Mouse (Mus musculus): ENCODE results near the gene Meis1. TPM values are rescaled to one million over a fixed set of nuclear protein-coding genes. Genes with fewer than 3 reads are reported as not detected.
A peak's percentile ranks its signal among the peaks of the same experiment; 100 is the strongest.

Gene Meis1
- polyA plus RNA-seq, 1 experiment = 5.0 TPM

DNA sequence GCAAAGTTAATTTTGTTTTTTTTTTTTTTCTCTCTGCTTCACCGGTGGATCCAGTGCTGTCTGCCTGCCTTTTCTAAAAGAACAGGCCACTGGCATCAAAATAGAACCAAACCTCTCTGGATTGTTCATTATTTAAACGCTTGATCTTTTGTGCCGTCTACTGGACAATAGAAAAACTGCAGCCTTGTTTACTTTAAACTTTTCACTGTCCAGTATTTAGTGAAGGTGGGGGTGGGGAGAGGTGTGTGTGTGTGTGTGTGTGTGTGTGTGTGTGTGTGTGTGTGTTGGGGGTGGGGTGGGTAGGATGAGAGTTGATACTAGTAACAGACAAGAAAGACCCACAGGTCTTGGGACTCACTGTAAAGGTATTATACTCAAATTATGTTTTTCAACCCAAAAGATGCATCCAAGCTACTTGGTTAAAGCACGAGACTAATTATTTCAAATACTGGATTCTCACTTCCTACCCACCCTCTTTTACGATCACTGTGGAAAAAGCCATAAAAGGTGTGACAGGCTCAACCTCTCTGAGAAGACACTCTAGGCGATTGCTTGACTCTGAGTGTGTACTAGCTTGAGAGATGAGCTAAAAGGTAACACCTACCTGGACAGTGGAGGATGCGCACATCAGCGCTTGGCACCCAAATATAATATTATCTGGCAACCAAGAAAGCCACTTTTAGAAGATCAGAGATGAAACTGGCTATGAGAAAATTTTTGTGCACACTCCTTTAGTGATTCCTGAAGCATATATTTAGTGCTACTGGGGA is 5.9 kb upstream of the Meis1 start:
- H3K4me3 ChIP-seq (ENCODE audit: extremely low read depth, insufficient read depth, insufficient read length) = no peak overlapping the region
- no peak for DNase-seq (ENCODE audit: low read depth in 1 of 2, low spot score in 2 of 2)
- H3K27ac ChIP-seq (ENCODE audit: insufficient read depth, low read length) = no peak overlapping the region
- H3K4me1 ChIP-seq (ENCODE audit: control insufficient read depth, insufficient read depth, insufficient read length) = peaks cover 5% of the 10 kb centered on the region; the same call in 1 of the 2 replicates
- H3K27me3 ChIP-seq (ENCODE audit: control insufficient read depth, insufficient read depth, low read length) = peaks cover 8% of the 10 kb centered on the region
- TF ChIP-seq POLR2A (IDR thresholded peaks at IDR 0.05; ENCODE audit: low read depth, low read length) = no peak
- no peaks in the 10 kb centered on the region for H3K36me3 ChIP-seq (ENCODE audit: control insufficient read depth, insufficient read depth, low read length)
- 49% methylated on average over 8 of the region's 8 CpGs for WGBS

DNA sequence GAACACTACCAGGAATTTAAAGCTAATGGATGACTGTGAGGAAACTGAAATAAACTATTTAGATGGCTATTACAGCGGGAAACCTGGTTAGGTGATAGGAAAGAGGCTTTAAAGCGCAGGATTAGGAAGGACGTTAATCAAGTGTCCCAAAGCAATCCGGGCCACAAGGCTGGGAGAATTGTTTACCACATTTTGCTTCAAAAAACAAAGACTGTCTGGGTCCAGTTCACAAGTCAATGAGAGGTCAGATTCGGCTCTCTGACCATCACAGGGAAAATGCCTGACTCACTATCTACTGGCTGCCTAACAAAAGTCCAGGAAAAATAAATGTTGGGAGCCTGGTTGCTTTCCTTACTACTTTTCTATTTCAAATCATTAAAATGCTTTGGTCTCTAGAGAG is 4.6 kb upstream of the Meis1 start:
- 80% methylated on average over 5 of the region's 5 CpGs for WGBS
- H3K4me1 ChIP-seq (ENCODE audit: control insufficient read depth, insufficient read depth, insufficient read length) = peaks cover 7% of the 10 kb centered on the region; the same call in 1 of the 2 replicates
- H3K27ac ChIP-seq (ENCODE audit: insufficient read depth, low read length) = no peak overlapping the region
- no peak for DNase-seq (ENCODE audit: low read depth in 1 of 2, low spot score in 2 of 2)
- no peaks in the 10 kb centered on the region for H3K36me3 ChIP-seq (ENCODE audit: control insufficient read depth, insufficient read depth, low read length)
- TF ChIP-seq POLR2A (IDR thresholded peaks at IDR 0.05; ENCODE audit: low read depth, low read length) = no peak
- peaks cover 11% of the 10 kb centered on the region for H3K27me3 ChIP-seq (ENCODE audit: control insufficient read depth, insufficient read depth, low read length)
- H3K4me3 ChIP-seq (ENCODE audit: extremely low read depth, insufficient read depth, insufficient read length) = no peak overlapping the region

DNA sequence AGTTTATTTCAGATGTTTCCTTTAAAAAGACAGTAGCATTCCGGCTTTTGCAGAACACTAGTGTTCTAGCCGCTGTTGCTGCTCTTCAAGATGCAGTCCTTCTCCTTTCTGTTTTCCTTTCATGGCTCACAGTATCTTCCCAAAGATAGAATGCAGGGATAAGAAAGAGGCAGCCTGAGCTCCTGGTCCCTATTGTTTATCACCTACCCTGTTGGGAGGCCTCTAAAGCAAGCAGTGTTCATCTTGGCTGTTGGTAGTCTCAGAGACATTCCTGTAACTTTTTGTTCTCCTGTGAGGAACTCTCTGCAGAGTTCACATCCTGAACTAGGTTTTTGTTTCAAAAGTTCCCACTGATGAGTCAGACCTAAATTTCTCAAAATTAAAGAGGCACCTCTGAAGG is 3.8 kb upstream of the Meis1 start:
- peaks cover 7% of the 10 kb centered on the region; the same call in 1 of the 2 replicates for H3K4me1 ChIP-seq (ENCODE audit: control insufficient read depth, insufficient read depth, insufficient read length)
- H3K27ac ChIP-seq (ENCODE audit: insufficient read depth, low read length) = no peak overlapping the region
- no peak for TF ChIP-seq CTCF (IDR thresholded peaks at IDR 0.05; ENCODE audit: extremely low read depth, insufficient read depth, insufficient read length, insufficient replicate concordance)
- TF ChIP-seq POLR2A (IDR thresholded peaks at IDR 0.05; ENCODE audit: low read depth, low read length) = no peak
- peaks cover 11% of the 10 kb centered on the region for H3K27me3 ChIP-seq (ENCODE audit: control insufficient read depth, insufficient read depth, low read length)
- no peaks in the 10 kb centered on the region for H3K36me3 ChIP-seq (ENCODE audit: control insufficient read depth, insufficient read depth, low read length)
- WGBS = 73% methylated on average over 2 of the region's 2 CpGs
- no peak for DNase-seq (ENCODE audit: low read depth in 1 of 2, low spot score in 2 of 2)
- no peak overlapping the region for H3K4me3 ChIP-seq (ENCODE audit: extremely low read depth, insufficient read depth, insufficient read length)

DNA sequence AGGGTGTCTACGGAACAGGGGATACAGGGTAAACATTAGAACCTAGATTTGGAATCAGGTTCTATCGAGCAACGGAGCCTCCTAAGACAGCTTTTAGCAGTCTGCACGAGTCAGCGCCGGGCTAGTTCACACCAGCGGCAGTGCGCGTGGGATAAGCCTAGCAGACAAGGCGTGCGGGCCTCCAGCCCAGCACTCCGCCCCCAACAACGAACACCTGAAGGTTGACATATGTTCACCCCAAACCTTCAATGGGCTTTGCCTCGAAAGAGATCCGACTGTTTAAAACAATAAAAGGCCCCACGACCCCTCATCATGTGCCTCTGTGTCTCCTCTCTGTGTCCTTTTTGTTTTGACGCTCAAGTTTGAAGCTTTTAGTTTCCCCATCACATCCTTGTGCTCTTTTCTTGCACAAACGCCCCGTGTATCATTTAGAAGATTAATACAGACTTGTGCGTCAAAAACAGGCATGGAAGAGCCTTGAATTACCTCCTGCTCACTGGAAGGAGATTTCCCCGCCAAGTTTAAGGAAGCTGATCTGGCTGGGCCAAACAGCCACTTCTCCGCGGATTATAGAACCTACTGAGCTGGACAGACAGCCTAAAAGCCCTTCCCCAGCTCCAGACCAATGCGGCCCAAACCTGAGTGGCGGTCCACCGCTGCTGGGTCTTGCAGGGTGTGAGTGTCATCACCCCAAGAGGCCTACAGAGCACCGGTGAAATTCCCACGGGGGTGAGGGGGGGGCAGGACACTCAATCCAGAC is 2.3 kb upstream of the Meis1 start:
- 12% methylated on average over 28 of the region's 28 CpGs for WGBS
- H3K36me3 ChIP-seq (ENCODE audit: control insufficient read depth, insufficient read depth, low read length) = no peaks in the 10 kb centered on the region
- H3K4me1 ChIP-seq (ENCODE audit: control insufficient read depth, insufficient read depth, insufficient read length) = peaks cover 8% of the 10 kb centered on the region
- peak overlapping the region; percentile 54 for H3K4me3 ChIP-seq (ENCODE audit: extremely low read depth, insufficient read depth, insufficient read length)
- TF ChIP-seq CTCF (IDR thresholded peaks at IDR 0.05; ENCODE audit: extremely low read depth, insufficient read depth, insufficient read length, insufficient replicate concordance) (no peak), POLR2A (IDR thresholded peaks at IDR 0.05; ENCODE audit: low read depth, low read length) (no peak)
- DNase-seq (ENCODE audit: low read depth in 1 of 2, low spot score in 2 of 2) = no peak
- H3K27ac ChIP-seq (ENCODE audit: insufficient read depth, low read length) = peak overlapping the region; percentile 21; the same call in 1 of the 2 replicates
- H3K27me3 ChIP-seq (ENCODE audit: control insufficient read depth, insufficient read depth, low read length) = peaks cover 11% of the 10 kb centered on the region

DNA sequence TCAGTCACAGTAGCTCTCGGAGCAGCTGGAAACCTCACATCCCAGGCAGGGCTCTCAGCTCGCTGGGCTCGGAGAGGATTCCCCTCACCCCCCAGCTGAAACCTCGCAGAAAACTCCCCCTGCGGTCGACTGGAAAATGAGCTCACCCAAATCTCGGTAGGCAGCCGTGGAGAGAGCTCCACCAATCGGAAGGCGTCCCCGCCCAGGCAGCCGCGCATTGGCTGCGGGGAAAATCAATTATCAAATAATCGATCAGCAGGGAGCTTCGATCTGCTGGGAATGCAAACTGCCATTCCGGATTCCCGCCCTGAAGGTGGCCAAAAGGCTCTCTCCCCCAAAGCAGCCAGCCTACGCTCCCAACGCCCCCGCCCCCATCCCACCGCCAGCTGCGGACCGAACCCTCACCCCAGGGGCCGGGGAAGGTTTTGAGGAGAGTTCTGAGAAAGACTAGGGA is 1.6 kb upstream of the Meis1 start:
- peak; percentile 29 to 70 for DNase-seq (ENCODE audit: low read depth in 1 of 2, low spot score in 2 of 2)
- Histone ChIP-seq H3K27me3 (ENCODE audit: control insufficient read depth, insufficient read depth, low read length) (peaks cover 13% of the 10 kb centered on the region), H3K36me3 (ENCODE audit: control insufficient read depth, insufficient read depth, low read length) (0 out of 2 replicates have a peak, but pooled peaks cover 1% of the 10 kb centered on the region), H3K4me1 (ENCODE audit: control insufficient read depth, insufficient read depth, insufficient read length) (peaks cover 10% of the 10 kb centered on the region), H3K4me3 (ENCODE audit: extremely low read depth, insufficient read depth, insufficient read length) (peak overlapping the region; percentile 54), H3K27ac (ENCODE audit: insufficient read depth, low read length) (peak overlapping the region; percentile 48; the same call in 1 of the 2 replicates)
- WGBS = under 1% methylated on average over 25 of the region's 25 CpGs
- TF ChIP-seq POLR2A (IDR thresholded peaks at IDR 0.05; ENCODE audit: low read depth, low read length) = no peak
- no peak for TF ChIP-seq CTCF (IDR thresholded peaks at IDR 0.05; ENCODE audit: extremely low read depth, insufficient read depth, insufficient read length, insufficient replicate concordance)

DNA sequence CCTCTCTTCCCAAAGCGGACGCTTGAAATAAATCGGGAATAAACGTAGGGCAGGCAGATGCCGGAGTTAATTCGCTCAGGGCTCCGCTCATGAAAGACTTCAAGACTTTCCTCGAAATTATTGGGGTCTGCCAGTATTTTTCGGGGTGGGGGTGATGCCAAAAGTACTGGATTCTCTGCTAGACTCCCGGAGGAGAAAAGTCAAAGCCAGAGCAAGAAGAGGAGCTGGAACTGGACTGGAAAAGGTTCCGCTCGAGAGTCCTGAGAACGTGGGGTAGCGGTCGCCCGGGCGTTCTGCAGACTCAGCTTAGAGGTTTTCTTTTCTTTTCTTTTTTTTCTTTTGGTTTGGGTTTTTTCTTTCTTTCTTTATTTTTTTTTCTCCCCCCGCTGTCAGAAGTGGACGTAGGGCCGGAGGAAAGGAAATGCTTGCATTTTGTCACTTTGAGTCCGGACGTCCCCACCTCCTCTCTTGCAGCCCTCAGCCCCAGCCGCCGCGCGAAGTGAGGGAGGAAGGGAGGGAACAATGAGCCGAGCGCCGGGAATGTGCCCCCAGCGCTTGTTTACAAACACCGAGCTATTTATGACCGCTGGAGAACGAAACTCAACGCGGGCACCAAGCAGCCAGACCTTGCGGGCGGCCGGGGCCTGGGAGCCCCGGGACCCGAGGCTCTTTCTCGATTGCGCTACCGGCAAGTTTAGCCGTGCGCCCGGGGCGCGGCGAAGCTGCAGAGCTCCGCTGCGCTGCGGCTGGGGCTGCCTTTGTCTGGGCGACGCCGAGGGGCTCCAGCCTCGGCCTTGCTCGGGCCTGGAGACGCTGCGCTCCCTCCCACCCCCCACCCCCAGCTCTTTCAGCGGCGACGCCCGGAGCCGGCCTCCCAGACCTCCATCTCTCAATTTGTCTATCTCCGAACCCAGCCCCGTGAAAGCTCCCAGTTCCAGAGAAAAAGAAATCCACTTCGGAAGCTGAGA is 703 bp upstream of the Meis1 start:
- TF ChIP-seq POLR2A (IDR thresholded peaks at IDR 0.05; ENCODE audit: low read depth, low read length) (no peak), CTCF (IDR thresholded peaks at IDR 0.05; ENCODE audit: extremely low read depth, insufficient read depth, insufficient read length, insufficient replicate concordance) (no peak)
- peak overlapping the region; percentile 64 for H3K27ac ChIP-seq (ENCODE audit: insufficient read depth, low read length)
- DNase-seq (ENCODE audit: low read depth in 1 of 2, low spot score in 2 of 2) = no peak
- H3K4me1 ChIP-seq (ENCODE audit: control insufficient read depth, insufficient read depth, insufficient read length) = peaks cover 10% of the 10 kb centered on the region
- H3K36me3 ChIP-seq (ENCODE audit: control insufficient read depth, insufficient read depth, low read length) = 0 out of 2 replicates have a peak, but pooled peaks cover 1% of the 10 kb centered on the region
- H3K27me3 ChIP-seq (ENCODE audit: control insufficient read depth, insufficient read depth, low read length) = peaks cover 16% of the 10 kb centered on the region
- WGBS = under 1% methylated on average over 67 of the region's 67 CpGs
- peak overlapping the region; percentile 54 for H3K4me3 ChIP-seq (ENCODE audit: extremely low read depth, insufficient read depth, insufficient read length)
